Comparison of ENCODE assay signal across 8 mouse cellular contexts in genomic region chr11:82819350-82819749, GRCm38 (mm10). TPM values are rescaled to one million over a fixed set of nuclear protein-coding genes. Genes with fewer than 3 reads are reported as not detected.
DNase-seq lines count a peak whose midpoint lies in the region; ATAC-seq and TF ChIP-seq lines count a peak whose summit lies in the region.

No protein-coding gene starts in this region.

- no peak overlapping the region for H3K4me3 ChIP-seq in intestine, postnatal 0 days (ENCODE audit: low read depth, low read length)

- H3K9ac ChIP-seq in intestine, postnatal 0 days (ENCODE audit: low read depth, low read length): no peak overlapping the region

- TF ChIP-seq CTCF in intestine, postnatal 0 days (IDR thresholded peaks at IDR 0.05; ENCODE audit: low read depth): peak; percentile 81

- no peak overlapping the region for H3K4me2 ChIP-seq in intestine, postnatal 0 days (replicated peaks; ENCODE audit: low read depth)

- ATAC-seq in intestine, postnatal 0 days: no peak

- peak; percentile 43 to 44 for DNase-seq in left cerebral cortex, postnatal 14 days (ENCODE audit: low spot score in 2 of 2)
- DNase-seq in left cerebral cortex, postnatal 36 days (ENCODE audit: low spot score in 2 of 2): no peak
- peak; percentile 36 for DNase-seq in Muller cell, postnatal 12 days (ENCODE audit: inconsistent ontology term)
- DNase-seq in embryo, embryonic 10 days (ENCODE audit: low spot score): peak; percentile 83
- peak; percentile 46 to 47 for DNase-seq in lung, adult 18-20 months
- DNase-seq in spleen, postnatal 36 days (ENCODE audit: low spot score in 2 of 2): peak; percentile 29 to 61
- no peak for DNase-seq in left cerebral cortex, adult 18-20 months (ENCODE audit: low spot score in 2 of 2)

- H3K36me3 ChIP-seq in intestine, postnatal 0 days (ENCODE audit: control insufficient read depth, insufficient read depth): peaks cover 13% of the 10 kb centered on the region; the same call in 1 of the 2 replicates

- H3K27me3 ChIP-seq in intestine, postnatal 0 days (replicated peaks; ENCODE audit: control insufficient read depth, insufficient read depth, low read length): no peaks in the 10 kb centered on the region

- H3K9me3 ChIP-seq in intestine, postnatal 0 days (ENCODE audit: control insufficient read depth): no peaks in the 10 kb centered on the region

- H3K27ac ChIP-seq in intestine, postnatal 0 days (ENCODE audit: low read depth, low read length): no peak overlapping the region

- H3K4me1 ChIP-seq in intestine, postnatal 0 days (replicated peaks; ENCODE audit: control insufficient read depth, insufficient read depth, low read length): no peaks in the 10 kb centered on the region

- WGBS in intestine, postnatal 0 days: 56% methylated on average over 4 of the region's 4 CpGs

- intact Hi-C loops in left cerebral cortex, postnatal 14 days (cut with DNase I): no loop called here
- intact Hi-C loops in left cerebral cortex, postnatal 36 days (cut with DNase I): no loop called here

RNA-seq across cellular contexts. Expression of gene Lig3, which starts 38.4 kb away (rescaled TPM):
- total RNA-seq in left cerebral cortex, postnatal 14 days (2021): 10 to 100 TPM; 27.3 to 30.2 TPM
- 10 to 100 TPM; 18.6 to 24.9 TPM for total RNA-seq in left cerebral cortex, postnatal 36 days (2021)
- 8.4 and 9.2 TPM in 2 replicates for polyA plus RNA-seq in intestine, postnatal 0 days (2015; fragmentation: Nextera tagmentation; extraction: Ambion mirVana)
- total RNA-seq in left cerebral cortex, adult 18-20 months (2021): 10 to 100 TPM; 21.0 to 21.1 TPM

RNA-seq across cellular contexts. Expression of gene Rffl, which starts 51.7 kb away (rescaled TPM):
- 1 to 10 TPM; 5.1 to 6.4 TPM for total RNA-seq in left cerebral cortex, postnatal 14 days (2021)
- 10 to 100 TPM in 1 of 2 experiments, 1 to 10 TPM in 1; 9.2 to 10.3 TPM for total RNA-seq in left cerebral cortex, postnatal 36 days (2021)
- 9.7 and 9.8 TPM in 2 replicates for polyA plus RNA-seq in intestine, postnatal 0 days (2015; fragmentation: Nextera tagmentation; extraction: Ambion mirVana)
- total RNA-seq in left cerebral cortex, adult 18-20 months (2021): 10 to 100 TPM; 11.1 to 11.2 TPM

RNA-seq across cellular contexts. Expression of gene Zfp830, which starts 55.2 kb away (rescaled TPM):
- total RNA-seq in left cerebral cortex, postnatal 14 days (2021): 10 to 100 TPM; 15.4 to 16.1 TPM
- total RNA-seq in left cerebral cortex, postnatal 36 days (2021): 10 to 100 TPM; 15.4 to 15.8 TPM
- 19.5 and 21.1 TPM in 2 replicates for polyA plus RNA-seq in intestine, postnatal 0 days (2015; fragmentation: Nextera tagmentation; extraction: Ambion mirVana)
- total RNA-seq in left cerebral cortex, adult 18-20 months (2021): 10 to 100 TPM; 15.3 to 18.0 TPM

RNA-seq across cellular contexts. Expression of gene Cct6b, which starts 55.2 kb away (rescaled TPM):
- total RNA-seq in left cerebral cortex, postnatal 14 days (2021): under 1 TPM in 1 of 2 experiments, not detected in 1; 0.17 TPM
- total RNA-seq in left cerebral cortex, postnatal 36 days (2021): under 1 TPM; 0.27 to 0.35 TPM
- 0.27 and 0.29 TPM in 2 replicates for polyA plus RNA-seq in intestine, postnatal 0 days (2015; fragmentation: Nextera tagmentation; extraction: Ambion mirVana)
- under 1 TPM; 0.21 to 0.26 TPM for total RNA-seq in left cerebral cortex, adult 18-20 months (2021)

Comparison
In these comparisons a context has a peak if more than half of its experiments do, and no peak if none do; other contexts are left out.
1. DNase-seq: peak in left cerebral cortex, postnatal 14 days (2 of 2), Muller cell, postnatal 12 days (single experiment), embryo, embryonic 10 days (single experiment), lung, adult 18-20 months (2 of 2) and spleen, postnatal 36 days (2 of 2); none in left cerebral cortex, postnatal 36 days (0 of 2) and left cerebral cortex, adult 18-20 months (0 of 2).